Mouse (Mus musculus) retina, postnatal 7 days (tissue): ENCODE results near the gene Bet1l.
A peak's percentile ranks its signal among the peaks of the same experiment; 100 is the strongest.
"Not testable (repeated sequence)": the region's sequence is repeated elsewhere in the genome, so short reads cannot be mapped to it uniquely, and the experiment has no call there.

ENCODE experiments used
- DNase-seq: peaks from one replicate; pipeline ENCODE4 v3.0.0-alpha.2; 2012; ENCODE audit warnings: low read depth, low spot score

Gene Bet1l

DNA sequence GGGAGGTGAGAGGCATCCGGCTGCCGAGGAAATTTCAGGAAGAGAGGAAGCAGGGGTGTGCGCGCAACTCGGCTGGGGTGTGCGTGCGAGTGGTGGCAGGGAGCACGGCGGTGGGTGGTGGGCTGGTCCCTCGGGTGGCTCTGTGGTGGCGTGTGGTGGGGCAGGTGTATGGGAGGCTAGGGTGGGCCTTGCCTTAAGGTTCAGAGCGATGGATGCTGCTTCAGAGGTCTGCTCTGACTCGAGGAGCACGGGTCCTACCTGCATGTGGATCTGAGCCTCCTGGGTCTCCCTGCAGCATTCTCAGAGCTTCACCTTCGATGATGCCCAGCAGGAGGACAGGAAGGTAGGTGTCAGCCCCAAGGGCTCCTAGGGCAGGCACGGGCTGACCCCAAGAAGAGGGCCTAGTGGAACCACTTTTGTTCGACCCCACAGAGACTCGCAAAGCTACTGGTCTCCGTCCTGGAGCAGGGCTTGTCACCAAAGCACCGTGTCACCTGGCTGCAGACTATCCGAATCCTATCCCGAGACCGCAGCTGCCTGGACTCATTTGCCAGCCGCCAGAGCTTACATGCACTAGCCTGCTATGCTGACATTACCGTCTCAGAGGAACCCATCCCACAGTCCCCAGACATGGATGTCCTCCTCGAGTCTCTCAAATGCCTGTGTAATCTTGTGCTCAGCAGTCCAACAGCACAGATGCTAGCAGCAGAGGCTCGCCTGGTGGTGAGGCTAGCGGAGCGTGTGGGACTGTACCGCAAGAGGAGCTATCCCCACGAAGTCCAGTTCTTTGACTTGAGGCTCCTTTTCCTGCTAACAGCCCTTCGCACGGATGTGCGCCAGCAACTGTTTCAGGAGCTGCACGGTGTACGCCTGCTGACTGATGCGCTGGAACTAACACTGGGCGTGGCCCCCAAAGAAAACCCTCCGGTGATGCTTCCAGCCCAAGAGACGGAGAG lies at the start of gene Bet1l:
Gene Bet1l, minus strand, starts transcription at position 28 of the 956 bp plus-strand sequence.
- no peak for DNase-seq

DNA sequence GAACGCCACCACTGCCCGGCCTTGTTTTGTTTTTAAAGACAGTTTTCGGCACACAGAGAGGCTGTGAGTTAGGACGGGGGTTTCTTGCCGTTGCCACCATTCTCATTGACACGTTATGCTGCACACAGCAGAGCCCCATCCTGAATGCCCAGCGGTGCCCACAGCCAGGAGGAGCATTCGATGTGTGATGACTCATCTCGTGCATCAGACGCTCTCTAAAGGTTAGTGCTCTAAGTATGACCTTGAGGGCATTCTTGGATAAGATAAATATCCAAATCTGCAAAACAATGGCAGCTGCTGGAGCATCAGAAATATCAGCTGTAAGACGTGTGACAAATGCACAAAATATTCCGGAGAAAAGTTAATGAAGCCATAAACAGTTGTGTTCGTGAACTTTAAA lies 49.8 kb upstream of the Bet1l start:
- DNase-seq: no peak

DNA sequence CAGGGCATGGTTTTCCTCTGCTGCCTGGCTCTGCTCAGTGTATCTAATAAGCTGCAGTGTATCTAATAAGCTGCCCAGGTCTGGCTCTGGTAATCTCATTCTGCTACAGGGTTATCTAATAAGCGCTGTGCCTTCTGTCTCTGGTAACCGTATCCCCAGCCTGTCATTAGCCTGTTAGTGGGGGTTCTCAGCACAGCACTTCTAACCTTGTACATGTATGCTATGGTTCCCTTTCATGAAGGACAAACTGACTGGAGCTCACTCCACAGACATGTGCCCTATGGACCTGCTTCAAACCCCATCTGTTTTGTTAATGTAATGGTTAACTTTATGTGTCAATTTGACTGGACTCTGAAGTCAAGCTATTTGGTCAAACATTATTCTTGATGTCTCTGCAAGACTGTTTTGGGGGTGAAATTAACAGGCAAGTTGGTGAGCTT lies 48.3 kb upstream of the Bet1l start:
- no peak for DNase-seq

DNA sequence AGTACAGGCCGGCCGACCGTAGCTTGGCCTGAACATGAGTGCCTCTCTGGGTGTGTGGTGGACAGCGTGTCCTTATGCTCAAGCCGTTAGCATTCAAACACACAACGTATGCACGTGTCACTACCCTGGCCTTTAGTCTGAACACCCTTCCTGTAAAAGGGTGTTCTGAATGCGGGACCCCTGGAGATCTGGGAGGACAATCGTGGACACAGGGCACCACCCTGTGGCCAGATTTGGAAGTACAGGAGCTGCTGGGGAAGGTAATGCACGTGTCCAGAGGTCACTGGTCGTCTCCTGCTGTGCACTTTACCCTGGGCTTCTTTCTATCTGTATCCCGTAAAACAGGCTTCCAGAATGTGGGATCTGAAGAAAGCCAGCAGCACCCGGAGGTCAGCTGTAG lies 45.8 kb upstream of the Bet1l start:
- DNase-seq: peak; percentile 74

DNA sequence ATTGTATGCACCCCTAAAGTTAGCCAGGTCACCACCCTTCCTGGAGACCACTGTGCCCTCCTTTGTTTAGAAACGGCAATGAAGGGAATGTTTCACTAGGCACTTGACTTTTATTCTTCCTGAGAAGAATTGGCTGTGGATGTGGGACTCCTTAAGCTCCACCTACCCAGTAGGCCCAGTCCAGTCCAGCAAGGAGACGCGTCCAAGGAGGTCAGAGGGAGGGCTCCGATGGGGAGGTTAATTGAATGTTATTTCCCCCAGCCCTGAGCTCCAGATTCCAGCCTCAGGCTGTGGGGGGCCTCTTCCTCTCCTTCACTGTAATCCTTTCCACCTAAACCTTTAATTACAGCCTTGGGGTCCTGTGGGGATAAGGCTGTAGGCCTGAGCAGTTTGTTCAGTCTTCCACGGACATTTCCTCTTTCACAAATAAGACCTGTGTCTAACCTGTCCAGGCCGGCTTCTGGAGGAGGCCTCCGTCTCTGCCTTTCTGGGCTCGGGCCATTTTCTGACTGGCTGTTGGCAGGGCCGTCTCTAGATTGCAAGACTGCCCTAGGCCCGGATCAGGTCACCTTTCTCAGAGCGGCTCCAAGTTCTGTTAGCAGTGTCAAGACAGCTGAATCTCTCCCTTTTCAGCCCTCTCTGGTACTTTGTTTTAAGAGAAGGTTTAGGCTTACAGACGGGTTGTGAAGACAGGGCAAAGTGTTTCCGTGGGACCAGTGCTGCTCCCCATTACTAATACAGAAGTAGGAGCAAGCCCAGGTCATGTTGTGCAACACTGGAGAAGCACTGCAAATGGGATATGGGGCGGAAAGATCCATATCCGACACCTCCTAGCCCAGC lies 44.9 kb upstream of the Bet1l start:
- no peak for DNase-seq

DNA sequence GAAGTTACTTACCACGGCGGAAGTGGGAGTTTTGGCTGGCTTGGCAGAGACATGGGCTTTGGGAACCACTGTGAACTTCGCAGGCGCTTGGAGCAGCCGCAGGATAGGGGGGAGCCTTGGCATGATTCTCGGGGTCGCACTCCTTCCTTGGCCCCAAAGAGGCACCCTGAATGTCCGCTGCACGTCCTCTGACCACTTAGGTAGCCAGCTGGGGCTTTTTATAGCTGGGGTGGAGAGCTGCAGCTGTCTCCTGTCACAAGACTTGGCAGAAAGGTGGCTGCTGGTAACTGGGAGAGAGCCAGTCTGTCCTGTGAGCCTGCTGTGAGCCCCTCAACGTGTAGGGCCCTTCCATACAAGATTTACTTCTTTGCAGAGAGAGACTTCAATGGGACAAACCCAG lies 42.8 kb upstream of the Bet1l start, which contains the start of gene Cox8b:
Gene Cox8b, minus strand, starts transcription at position 227 of the 400 bp plus-strand sequence.
- no peak for DNase-seq

DNA sequence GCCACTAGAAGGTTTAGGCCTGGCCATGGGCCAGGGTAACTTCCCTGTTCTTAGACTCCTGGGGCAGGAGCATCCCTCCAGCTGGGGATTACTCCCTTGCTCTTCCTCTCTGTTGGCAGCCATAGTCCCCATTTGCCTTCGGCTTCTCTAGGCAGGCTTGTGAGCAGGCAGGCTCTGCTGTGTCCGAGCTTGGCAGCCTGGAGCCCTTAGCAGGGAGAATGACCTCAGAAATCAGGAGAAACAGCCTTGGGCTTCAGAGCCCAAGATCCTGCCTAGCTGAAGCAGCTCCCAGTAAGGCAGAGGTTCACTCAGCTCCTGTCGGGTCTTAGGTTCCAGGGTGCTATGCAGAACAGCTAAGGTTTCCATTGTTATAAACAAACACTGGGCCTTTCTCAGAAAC lies 41.7 kb upstream of the Bet1l start:
- DNase-seq: no peak

DNA sequence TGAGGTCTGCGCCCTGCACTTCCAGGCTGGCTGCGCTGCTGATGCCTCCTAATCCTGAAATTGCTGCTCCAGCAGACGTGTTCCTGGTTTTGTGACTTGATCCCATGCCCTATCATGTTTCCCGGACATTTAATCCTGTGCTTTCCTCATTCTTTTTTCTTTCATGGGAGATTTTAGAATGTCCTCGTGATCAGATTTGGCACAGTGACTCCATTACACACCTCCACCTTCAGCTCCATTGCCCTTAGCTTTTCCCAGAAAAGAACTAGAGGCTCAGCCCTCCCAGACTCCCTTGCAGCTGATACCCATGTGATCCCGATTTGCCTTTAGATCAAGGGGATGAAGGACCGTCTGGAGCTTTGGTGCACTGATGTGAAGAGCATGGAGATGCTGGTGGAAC lies 40.5 kb upstream of the Bet1l start:
- DNase-seq: no peak

DNA sequence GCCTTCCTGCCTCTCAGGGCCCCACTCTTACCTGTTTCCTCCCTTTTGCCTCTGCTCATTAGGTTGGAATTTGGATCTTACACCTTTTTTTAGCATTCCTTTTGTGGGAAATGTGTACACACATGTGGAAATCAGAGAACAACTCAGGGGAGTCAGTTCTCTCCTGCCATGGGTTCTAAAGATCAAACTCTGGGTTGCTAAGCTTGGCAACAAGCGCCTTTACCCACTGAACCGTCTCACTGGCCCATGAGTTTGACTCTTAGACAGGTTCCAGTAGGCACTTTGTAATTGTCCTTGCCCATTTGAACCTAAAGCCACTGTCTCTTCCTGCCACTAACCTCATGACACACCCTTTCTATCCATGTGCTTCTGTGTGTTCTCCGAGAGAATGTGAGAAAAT lies 37.2 kb upstream of the Bet1l start:
- no peak for DNase-seq

DNA sequence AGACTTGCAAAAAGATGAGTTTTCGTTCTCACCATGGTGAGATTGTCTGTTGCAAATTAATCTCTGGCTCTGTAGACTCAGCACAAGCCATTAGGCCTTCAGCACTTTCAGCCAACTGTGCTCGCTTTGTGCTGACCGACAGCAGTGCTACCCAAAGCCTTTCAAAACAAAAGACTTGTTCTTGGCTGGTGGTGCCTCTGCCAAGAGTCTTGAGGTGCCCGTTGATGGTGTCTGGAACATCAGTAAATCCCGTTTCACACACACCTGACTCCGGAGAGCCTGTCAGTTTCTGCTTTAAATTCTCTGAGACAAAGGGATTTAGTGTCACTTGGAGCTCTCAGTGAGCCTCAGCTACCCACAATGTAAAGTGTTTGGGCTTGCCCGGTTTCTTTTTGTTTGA lies 36.7 kb upstream of the Bet1l start:
- no peak for DNase-seq

DNA sequence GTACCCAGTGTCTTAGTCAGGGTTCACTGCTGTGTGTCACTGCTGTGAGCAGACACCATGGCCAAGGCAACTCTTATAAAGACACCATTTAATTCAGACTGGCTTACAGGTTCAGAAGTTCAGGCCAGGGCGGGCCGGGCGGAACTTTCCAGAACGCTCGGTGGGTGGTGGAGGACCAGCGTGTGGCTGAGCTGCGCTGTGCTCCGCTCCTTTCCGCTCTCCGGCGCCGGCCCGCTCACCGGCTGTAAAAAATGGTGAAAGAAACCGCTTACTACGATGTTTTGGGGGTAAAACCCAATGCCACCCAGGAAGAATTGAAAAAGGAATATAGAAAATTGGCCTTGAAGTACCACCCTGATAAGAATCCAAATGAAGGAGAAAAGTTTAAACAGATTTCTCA lies 33.3 kb upstream of the Bet1l start:
- DNase-seq: not testable (repeated sequence)

DNA sequence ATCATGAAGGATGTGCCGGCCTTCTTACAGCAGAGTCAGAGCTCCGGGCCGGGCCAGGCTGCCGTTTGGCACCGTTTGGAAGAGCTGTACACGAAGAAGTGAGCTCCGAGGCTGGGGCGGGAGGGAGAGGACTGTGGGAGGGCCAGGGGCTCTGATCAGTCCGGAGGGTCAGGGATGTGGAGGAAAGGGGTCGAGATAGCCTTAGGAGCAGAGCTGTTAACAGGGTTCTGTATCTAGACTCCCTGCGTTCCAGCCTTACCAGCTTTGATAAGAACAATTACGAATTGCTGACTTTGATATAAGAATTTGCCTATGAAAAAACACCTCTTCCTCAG lies 25.1 kb upstream of the Bet1l start:
- DNase-seq: no peak

DNA sequence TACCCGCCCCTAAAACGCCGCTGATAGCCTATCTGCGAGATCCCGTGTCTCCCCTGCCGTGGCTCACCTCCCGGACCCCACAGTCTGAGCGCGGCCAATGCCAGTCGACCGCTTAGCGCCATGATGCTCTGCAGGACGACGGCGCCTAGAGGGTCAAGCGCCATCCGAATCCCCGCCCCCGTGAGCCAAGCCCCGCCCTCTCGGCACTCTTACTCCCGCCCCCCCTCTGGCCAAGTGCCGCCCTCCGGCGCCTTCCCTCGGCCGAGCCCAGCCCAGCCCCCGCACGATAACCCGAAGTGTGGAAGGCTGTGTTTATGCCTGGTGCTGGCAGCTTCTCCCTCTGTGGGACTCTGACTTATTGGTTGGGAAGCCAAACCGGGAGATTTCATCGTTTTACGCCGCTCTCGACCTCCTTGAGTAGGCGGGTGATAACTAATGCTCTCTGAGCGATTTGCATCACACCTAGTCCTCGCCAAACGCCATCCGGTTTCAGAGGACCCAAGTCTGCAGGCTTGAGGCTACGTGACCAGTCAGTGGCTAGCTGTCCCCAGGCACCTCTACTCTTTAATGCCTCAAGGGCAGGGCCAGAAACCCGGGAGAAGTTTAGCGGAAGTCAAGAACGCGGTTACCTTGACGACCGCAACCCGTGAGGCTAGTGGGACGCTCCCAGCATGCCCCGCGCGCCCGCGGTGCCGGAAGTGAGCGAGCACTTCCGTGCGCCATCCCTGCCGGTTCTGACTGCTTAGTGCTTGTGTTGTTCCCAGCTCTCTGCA lies 24.5 kb upstream of the Bet1l start, which contains the start of the genes Psmd13 and Sirt3:
Gene Psmd13, plus strand, starts transcription at position 273 of the 773 bp plus-strand sequence.
Gene Sirt3, minus strand, starts transcription at position 614 of the 773 bp plus-strand sequence.
- DNase-seq: peak; percentile 86

DNA sequence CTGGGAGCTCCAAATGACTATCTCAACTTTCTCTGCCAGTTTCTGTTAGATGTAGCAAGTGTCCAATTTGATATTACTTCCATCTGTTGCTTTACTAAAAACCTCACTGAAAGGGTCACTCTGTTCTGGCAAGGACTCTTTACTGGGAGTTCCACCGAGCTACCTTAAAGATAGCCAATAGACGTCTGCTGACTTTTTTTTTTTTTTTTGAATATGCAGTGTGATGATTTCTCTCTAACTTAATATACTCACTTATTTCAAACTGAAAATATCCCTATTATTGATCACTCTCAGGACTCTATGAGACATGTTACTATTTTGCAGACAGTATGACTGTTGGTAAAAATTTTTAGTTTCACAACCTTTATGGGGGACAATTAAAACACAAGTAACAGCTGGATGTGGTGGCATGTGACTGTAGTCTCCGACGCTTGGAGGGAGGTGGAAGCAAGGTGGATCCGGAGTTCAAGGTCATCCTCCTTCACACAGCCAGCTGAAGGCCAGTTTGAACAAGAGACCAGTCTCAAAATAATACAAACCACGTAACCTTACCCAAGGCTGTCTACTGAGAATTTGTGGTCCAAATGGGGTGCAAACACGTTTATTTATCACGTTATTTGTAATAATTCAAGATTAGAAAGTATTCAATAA lies 23.6 kb upstream of the Bet1l start:
- DNase-seq: no peak

DNA sequence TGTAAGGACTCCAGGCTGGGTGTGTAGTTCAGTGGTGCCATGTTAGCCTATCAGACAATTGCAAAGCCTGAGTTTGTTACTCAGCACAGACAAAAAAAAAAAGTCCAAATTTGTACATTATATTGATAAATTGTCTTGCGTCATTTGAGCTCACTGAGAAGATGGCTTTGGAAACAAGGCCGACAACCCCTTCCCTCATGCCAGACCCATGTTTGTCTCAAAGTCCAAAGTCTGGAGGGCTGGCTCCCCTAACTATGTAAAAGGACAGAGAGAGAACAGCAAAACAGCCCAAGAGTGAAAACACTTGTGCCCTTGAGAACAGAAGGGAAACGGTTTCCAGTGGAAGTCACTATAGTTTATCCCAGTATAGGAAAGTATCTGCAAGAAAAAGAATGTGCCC lies 23.0 kb upstream of the Bet1l start:
- DNase-seq: no peak

DNA sequence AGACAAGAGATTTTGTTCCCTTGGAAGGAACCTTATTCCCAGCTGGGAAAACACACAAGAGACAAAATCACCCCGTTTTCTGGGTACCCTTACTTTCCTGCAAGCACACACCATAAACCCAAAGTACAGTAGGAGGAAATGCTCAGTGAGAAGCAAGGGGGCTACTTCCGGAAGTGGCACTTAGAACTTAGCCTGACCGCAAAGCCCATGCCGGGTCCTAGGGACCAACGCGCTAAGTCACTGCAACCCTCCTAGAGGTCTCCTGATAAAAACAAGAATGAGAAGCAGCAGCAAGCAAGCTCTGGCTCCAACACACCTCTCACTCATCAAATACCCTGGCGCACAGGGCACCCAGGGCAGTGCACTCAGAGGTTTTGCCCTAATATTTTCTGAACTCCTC lies 22.0 kb upstream of the Bet1l start:
- DNase-seq: no peak

DNA sequence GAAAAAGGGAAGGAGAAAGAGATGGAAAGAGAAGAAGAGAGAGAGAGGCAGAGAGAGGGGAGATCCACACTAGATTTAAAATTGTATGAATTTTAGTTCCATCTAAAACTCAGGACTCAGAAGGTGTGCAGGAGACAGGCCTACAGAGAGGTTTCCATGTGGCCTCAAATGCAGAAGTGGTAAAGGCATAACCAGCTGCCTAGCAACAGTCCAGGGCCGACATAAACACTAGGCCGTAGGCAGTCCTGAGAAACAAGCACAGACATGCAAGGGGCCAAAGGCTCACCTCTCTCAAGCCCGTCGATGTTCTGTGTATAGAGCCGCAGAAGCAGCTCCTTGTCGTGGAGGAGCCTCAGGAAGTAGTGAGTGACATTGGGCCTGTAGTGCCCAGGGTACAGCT lies 20.0 kb upstream of the Bet1l start:
- DNase-seq: no peak

DNA sequence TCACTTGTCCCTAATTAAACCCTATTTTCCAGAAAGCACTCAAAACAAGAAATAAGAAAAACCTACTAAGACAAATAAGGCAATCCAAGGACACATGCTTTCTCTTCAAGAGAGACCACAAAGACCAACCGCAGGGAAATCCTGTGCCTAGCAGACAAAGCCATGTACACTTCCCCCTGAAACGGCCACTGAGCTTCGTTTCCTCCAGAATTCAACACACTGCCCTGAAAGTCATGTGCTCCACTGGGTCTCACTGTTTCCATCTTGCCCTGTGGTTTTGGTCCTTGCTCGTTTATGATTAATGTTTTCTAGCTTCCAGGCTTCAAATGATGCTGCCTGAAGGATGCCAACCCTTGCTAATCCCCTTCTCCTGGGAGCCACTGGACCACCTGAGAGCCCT lies 16.8 kb upstream of the Bet1l start:
- DNase-seq: no peak

DNA sequence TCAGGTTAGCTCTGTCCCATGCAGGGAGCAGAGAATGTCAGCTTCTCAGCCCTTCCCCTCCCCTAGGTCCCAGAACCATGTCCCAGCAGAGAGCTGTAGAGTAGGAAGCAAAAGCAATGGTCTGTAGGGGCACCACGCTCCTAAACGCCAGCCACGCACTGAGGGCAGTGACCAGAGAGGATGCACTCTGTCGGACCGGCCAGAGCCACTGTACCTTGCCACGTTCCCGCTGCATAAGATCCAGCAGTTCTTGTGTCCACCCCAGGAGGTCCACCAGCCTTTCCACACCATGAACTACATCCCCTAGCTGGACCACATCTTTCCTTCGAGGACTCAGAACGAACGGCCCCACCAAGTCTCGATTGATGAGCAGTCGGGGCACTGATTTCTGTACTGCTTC lies 7.4 kb upstream of the Bet1l start:
- DNase-seq: no peak

DNA sequence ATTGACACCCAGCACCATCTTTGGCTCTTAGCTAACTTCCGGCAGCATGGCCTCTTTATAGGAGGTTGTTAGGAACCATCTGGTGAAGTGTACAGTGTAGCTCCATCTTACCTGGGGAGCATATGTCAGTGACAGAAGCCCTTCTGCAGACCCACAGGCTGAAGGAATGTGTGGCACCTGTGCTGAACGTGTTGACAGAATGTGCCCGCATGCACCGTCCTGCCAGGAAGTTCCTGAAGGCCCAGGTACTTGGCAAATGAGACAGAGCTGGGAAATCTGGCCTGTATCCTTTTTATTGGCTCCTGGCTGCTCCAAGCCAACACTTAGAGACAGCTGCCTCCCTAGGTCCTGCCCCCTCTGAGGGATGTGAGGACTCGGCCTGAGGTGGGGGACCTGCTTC lies 3.4 kb upstream of the Bet1l start:
- no peak for DNase-seq

DNA sequence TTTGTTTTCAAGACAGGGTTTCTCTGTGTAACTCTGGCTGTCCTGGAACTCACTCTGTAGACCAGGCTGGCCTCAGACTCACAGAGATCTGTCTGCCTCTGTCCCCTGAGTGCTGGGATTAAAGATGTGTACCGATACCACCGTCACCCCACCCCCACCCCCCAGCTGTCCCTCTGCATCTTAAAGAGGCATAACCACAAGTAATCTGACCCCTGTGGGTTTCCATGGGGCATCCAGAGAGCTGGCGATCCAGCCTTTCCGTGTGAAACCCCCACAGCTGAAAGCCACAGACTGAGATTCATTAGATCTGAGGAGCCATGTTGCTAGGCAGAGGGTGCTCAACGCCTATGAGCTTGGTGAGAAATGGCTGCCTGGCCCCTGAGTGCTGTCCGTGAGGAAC lies 2.6 kb upstream of the Bet1l start:
- DNase-seq: no peak
